Mouse (Mus musculus): Measurements from ENCODE around the gene Olfr510. TPM values are rescaled to one million over a fixed set of nuclear protein-coding genes. Genes with fewer than 3 reads are reported as not detected.

The Olfr510 gene
- polyA plus RNA-seq (2017; shearing (Covaris generic)): not detected

GRCm38 (mm10) chr7:108666118-108666517 is at the start of gene Olfr510:
Gene Olfr510, plus strand, starts transcription at chr7:108666418.

GRCm38 (mm10) chr7:108621514-108621913 is 44.7 kb upstream of the Olfr510 start, which contains the start of gene Olfr507:
Gene Olfr507, plus strand, starts transcription at chr7:108621814.

DNA sequence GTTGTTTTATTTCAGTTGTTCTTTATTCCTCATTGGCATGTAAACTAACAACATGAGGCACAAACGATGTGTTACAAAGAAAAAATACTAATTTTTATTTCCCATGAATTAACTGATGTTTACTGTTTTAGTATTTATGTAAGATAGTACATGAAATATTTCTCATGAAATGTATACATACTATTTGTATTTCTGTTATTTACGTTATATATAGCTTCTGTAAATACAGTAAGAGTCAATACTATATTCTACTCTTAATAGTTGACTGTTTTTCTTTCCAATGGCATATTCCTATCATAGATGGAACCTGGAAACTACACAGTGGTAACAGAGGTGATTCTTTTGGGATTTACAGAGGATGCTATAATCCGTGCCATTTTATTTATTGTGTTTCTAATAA is 36.5 kb upstream of the Olfr510 start, which contains the start of gene Olfr508:
Gene Olfr508 (plus strand): TSS at position 301 of the 400 bp plus-strand sequence.

DNA sequence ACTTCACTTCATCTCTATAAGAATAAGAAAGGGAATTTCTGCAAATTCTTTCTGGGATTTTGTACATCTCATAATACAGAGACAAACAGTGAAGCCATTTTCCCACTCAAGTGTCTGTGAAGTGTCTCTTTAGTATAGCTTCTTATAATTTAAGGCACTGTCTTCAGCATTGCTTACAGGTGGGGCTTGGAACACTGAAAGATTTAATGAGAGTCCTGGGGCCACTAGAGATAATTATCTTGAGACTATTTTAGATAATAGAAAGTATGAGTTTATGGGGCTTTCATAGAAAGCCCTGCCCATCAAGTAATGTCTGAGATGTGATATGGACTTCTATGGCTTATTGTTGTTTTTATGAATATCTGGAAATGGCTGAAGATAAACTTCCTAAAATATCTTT is 14.4 kb upstream of the Olfr510 start, which contains the start of gene Olfr509:
Gene Olfr509 (minus strand): TSS at position 101 of the 400 bp plus-strand sequence.

GRCm38 (mm10) chr7:108713020-108713419 is 46.8 kb downstream of the Olfr510 start, which contains the start of gene Olfr512:
Gene Olfr512, plus strand, starts transcription at chr7:108713320.

Other genes starting within 250 kb of the Olfr510 start
- not detected for gene Olfr497, start 246.0 kb upstream of the Olfr510 start, polyA plus RNA-seq (2017; shearing (Covaris generic))
- gene Olfr498, start 201.1 kb upstream of the Olfr510 start, polyA plus RNA-seq (2017; shearing (Covaris generic)): not detected
- 0.11 TPM for gene Olfr502, start 141.4 kb upstream of the Olfr510 start, polyA plus RNA-seq (2017; shearing (Covaris generic))
- not detected for gene Olfr503, start 121.9 kb upstream of the Olfr510 start, polyA plus RNA-seq (2017; shearing (Covaris generic))
- gene Olfr504, start 100.6 kb upstream of the Olfr510 start, polyA plus RNA-seq (2017; shearing (Covaris generic)): not detected
- gene Olfr506, start 55.6 kb upstream of the Olfr510 start, polyA plus RNA-seq (2017; shearing (Covaris generic)): not detected
- gene Olfr507, start 44.6 kb upstream of the Olfr510 start, polyA plus RNA-seq (2017; shearing (Covaris generic)): not detected
- not detected for gene Olfr508, start 36.4 kb upstream of the Olfr510 start, polyA plus RNA-seq (2017; shearing (Covaris generic))
- gene Olfr509, start 14.5 kb upstream of the Olfr510 start, polyA plus RNA-seq (2017; shearing (Covaris generic)): not detected
- gene Olfr512, start 46.9 kb downstream of the Olfr510 start, polyA plus RNA-seq (2017; shearing (Covaris generic)): not detected
- not detected for gene Olfr513, start 84.6 kb downstream of the Olfr510 start, polyA plus RNA-seq (2017; shearing (Covaris generic))
- not detected for gene Olfr514, start 159.6 kb downstream of the Olfr510 start, polyA plus RNA-seq (2017; shearing (Covaris generic))
- gene Olfr516, start 184.1 kb downstream of the Olfr510 start, polyA plus RNA-seq (2017; shearing (Covaris generic)): not detected
- not detected for gene Olfr517, start 206.0 kb downstream of the Olfr510 start, polyA plus RNA-seq (2017; shearing (Covaris generic))
- gene Olfr518, start 218.6 kb downstream of the Olfr510 start, polyA plus RNA-seq (2017; shearing (Covaris generic)): not detected
- not detected for gene Olfr519, start 228.0 kb downstream of the Olfr510 start, polyA plus RNA-seq (2017; shearing (Covaris generic))